Mouse (Mus musculus) E14TG2a.4 (cell line): ENCODE results near the gene Pcnx3.

ENCODE experiments used
- CTCF ChIP-seq: conservative IDR thresholded peaks from 2 replicates; pipeline ENCODE4 v1.5.1; 2014; ENCODE audit warnings: low read length
- NANOG ChIP-seq: IDR thresholded peaks from 2 replicates; pipeline ENCODE4 v1.6.1; 2014; ENCODE audit warnings: borderline replicate concordance, low read length, mixed read lengths
- POU5F1 ChIP-seq: IDR thresholded peaks from 2 replicates; pipeline ENCODE4 v1.6.1; 2014; ENCODE audit warnings: low read length, borderline replicate concordance

- TF ChIP-seq CTCF (no peak), POU5F1 (no peak), NANOG (no peak)
Measured at GRCm38 (mm10) chr19:5704801-5705571, 16.3 kb upstream of the Pcnx3 start.
